Mouse (Mus musculus): ENCODE data around the gene Bsg. TPM values are rescaled to one million over a fixed set of nuclear protein-coding genes. Genes with fewer than 3 reads are reported as not detected.
"Not testable (repeated sequence)": the region's sequence is repeated elsewhere in the genome, so short reads cannot be mapped to it uniquely, and the experiment has no call there.

The Bsg gene
- total RNA-seq, 2 experiments from 2014 or later, result 1,161 to 1,276 TPM

DNA sequence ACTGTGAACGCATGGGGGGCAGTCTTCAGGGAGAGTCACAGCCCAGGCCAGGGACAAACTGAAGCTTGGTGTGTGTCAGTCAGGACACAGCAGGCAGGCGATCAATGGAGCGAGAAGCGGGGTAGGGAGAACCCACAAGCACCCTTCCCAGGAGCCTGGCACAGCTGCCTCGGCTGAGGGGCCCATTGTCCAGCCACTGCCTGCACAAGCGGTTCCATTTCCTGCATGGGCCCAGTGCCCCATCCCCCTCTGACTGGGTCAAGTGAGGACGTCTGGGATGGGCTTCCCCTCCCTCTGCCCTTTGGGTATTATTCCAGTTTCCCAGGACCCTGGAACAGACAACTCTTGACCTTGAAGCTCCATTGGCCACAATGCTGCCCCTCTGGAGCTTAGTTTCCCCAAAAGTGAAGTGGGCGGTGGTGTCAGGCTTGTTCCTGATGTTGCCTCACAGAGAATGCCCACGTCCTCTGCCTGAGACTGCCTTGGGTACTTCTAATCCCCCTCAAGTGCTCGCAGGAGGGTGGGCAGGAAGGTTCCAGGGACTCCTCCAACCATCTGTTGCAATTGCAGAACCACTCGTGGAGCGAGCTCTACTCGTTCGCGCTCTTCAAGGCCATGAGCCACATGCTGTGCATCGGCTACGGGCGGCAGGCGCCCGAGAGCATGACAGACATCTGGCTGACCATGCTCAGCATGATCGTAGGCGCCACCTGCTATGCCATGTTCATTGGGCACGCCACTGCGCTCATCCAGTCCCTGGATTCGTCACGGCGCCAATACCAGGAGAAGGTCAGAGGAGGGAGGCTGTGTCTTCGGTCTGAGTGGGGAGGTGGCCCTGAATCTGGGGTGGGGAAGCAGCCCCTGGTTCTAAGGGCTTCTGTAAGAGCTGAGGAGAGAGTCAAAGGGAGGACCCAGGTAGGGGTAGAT lies 24.3 kb downstream of the Bsg start:
- no peak for DNase-seq
- intact Hi-C loops (cut with DNase I), result no loop called here

DNA sequence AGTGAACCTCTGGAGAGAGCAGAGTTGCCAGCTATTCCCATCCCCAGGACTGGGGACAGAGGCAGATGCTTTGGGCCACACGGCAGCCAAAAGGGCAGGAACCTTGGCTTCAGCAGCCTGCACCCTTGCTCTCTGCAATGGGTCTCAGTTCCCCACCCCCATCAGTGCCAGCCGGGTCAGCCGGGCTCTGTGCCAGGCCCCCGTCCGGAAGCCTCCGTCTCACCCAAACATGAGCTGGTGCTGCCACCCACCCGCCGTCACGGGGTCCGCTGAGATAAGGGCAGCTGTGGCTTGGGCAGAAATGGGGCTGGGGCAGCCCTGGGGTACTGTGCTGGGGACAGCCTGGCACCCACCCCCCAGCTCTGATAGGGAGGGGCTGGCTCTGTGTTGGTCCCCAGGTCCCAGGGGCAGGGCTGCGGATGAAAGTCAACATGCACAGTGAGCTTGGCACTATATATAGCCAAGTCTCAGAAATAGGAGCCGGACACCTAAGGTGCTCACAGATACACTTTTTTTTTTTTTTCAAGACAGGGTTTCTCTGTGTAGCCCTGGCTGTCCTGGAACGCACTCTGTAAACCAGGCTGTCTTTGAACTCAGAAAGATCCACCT lies 25.2 kb downstream of the Bsg start:
- intact Hi-C loops (cut with DNase I), result no loop called here
- peak; percentile 66 to 82 for DNase-seq

DNA sequence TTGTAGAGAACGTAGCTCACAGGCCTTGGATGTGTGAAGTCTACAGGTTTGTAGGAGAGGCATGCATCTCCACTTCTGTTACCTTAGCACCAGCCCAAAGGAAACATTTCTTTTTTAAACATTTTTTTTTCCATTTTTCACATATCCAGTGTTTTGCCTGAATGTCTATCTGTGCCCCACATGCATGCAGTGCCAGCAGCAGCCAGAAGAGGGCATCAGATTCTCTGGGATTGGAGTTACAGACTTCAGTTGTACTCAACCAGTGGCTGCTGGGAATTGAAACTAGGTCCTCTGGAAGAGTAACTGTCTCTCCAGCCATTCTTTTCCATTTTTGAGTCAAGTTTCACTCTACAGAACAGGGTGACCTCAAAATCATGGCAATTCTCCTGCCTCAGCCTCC lies 28.2 kb downstream of the Bsg start:
- DNase-seq, result no peak

DNA sequence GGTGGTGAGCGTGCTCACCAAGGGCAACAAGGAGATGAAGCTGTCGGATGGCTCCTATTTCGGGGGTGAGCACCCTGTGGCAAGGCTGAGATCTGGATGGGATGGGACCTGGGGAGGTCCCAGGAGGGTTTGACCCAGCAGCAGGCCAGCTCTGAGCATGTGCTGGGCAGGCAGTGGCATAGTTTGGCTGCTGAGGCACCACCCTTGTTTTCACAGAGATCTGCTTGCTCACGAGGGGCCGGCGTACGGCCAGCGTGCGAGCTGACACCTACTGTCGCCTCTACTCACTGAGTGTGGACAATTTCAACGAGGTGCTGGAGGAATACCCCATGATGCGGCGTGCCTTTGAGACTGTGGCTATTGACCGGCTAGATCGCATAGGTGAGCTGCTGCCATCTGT lies 29.6 kb downstream of the Bsg start:
- intact Hi-C loops (cut with DNase I), result no loop called here
- DNase-seq, result no peak

More for the DNA sequence above, 28.2 kb downstream of the Bsg start:
- intact Hi-C loops (cut with DNase I), result no loop called here

DNA sequence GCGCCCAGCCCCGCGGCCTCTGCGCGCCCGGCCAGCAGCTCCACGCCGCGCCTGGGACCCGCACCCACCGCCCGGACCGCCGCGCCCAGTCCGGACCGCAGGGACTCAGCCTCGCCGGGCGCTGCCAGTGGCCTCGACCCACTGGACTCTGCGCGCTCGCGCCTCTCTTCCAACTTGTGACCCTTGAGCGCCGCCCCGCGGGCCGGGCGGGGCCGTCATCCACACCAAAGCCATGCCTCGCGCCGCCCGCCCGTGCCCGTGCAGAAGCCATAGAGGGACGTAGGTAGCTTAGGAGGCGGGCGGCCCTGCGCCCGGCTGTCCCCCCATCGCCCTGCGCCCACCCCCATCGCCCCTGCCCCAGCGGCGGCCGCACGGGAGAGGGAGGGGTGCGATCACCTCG lies 31.1 kb downstream of the Bsg start:
- DNase-seq, result no peak
- intact Hi-C loops (cut with DNase I), result no loop called here

DNA sequence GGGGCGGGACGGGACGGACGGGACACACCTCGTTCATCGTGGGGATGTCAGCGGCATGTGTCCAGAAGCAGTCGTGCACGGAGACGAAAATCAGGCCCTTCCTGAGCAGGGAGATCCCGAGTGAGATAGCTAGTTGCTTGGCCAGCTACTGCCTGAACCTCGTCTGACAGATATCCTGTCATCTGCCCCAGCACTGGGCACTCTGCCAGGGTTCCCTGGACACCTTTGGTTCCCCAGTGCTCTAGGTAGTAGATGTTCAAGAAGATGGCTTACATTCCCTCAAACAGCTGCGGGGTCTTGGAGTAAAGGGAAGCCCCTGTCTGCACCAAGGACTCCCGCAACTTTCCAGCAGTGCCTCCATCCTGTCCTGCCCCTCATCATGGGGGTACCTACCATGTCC lies 32.4 kb downstream of the Bsg start:
- intact Hi-C loops (cut with DNase I), result no loop called here
- no peak for DNase-seq

DNA sequence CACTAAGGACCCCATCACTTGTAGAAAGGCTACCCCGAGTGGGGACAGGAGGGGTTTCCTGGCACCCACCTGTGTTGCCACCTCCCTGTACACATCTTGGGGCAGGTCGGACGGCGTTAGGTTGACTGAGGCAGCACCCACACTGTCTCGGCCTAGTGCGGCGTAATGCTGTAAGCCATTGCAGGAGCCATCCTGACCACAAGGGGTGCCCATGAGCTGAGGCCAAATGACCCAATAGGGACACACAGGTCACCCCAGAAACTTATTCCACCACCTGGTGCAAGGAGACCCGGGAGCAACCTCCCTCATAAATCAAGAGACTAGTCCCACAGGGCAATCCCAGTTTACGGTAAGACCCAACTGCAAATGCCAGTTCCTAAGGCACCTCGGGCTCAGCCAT lies 34.0 kb downstream of the Bsg start:
- DNase-seq, result no peak
- intact Hi-C loops (cut with DNase I), result no loop called here

DNA sequence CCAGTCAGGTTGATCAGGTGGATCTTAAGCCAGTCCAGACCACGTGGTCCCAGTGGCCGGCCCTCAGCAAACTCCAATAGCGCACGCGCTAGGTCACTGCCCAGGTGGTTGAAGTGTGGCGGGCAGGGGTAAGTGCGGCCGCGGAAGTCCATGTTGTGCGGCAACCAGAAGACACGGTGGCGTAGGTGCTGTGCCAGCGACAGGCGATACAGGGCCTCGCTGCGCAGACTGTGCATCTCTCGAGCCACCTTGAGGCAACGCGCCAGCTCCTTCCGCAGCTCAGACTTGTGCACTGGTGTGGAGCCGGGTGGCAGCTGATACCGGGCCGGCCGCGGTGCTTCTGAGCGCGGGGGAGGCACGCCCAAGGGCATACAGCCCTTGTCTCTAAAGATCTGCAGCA lies 34.9 kb downstream of the Bsg start:
- intact Hi-C loops (cut with DNase I), result no loop called here
- DNase-seq, result no peak

DNA sequence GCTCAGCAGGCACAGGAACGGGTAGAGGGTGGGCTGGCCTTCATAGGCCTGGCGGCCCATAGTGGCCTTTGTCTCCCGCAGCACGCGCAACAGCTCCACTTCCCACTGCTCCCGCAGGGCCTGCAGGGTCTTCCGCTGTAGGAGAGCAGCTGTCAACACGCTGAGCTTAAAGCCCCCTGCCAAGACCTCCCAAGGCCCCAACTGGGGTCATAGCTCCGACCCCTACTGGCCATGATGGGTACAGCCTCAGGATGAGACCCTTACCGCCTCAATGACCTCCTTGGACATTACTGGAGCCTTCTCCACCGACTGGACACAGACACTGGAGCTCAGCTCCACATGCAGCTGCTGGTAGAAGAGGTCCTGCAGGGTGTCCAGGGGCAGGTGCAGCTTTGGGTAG lies 36.6 kb downstream of the Bsg start:
- DNase-seq, result no peak
- intact Hi-C loops (cut with DNase I), result no loop called here

DNA sequence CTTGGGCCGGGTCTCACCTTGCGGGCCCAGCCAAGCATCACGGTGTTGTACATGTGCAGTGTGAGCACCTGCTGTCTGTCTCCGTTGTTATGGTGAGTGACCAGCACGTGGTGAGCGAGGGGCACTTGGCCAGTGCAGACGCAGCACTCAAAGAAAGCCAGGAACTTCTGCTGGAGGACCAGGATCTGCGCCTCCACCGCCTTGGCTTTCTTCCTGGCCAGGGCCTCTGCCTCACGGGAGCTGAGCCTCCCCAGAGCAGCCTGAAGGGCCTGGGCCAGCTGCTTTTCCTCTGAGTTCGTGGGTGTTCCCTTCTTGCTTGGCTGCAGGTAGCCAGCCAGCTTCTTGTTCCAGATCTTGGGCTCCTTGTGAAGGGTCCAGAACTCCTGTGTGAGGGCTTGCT lies 38.9 kb downstream of the Bsg start:
- intact Hi-C loops (cut with DNase I), result no loop called here
- DNase-seq, result no peak

DNA sequence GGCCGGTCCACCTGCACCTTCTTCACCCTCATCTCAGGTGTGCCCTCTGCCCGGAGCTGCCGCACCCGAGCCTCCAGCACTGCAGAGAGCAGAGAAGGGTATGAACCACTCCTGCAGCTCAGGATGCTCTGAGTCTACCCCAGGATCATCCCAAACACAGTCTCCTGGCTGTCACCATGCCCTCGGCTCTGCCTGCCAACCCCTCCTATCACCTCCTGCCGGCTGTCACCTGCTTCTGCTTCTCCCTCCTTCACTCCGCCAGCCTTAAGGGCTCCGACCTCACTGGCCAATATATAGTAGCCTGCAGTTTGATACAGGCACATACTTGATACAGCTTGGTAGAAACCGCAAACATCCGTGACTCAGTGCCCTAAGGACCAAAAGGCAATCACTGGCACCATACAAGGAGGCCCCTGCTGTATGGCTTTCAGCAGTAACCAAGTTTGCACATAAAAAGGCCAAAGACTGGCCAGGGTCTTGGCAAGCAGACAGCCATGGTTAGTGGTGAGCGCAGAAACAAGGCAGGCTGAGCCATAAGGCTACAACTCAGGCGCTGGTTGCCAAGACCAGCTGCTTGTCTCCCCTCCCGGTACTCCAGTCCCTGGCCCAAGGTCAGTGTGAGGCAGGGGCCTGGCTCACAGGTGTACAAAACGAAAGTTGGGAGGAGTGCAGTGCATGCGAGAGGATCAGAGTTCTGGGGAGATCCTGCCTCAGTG lies 39.5 kb downstream of the Bsg start:
- intact Hi-C loops (cut with DNase I), result no loop called here
- DNase-seq, result no peak

DNA sequence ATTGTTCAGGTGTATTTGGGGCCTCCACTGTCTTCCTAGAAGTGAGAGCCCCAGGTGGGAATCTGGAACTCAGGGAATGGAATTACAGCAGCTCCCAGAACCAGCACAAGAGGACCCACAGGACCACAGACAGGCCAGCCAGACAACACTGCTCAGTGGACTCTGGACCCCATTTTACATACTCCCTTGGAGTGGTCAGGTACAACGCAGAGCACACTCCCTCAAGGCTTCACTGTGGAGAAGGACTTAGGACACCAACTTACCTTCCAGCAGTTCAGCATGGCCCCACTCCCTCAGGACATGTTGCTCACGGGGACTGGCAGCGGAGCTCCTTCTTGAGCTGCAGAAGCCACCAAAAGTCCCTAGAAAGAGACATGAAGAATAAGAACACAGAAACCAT lies 41.1 kb downstream of the Bsg start:
- DNase-seq, result no peak
- intact Hi-C loops (cut with DNase I), result no loop called here

DNA sequence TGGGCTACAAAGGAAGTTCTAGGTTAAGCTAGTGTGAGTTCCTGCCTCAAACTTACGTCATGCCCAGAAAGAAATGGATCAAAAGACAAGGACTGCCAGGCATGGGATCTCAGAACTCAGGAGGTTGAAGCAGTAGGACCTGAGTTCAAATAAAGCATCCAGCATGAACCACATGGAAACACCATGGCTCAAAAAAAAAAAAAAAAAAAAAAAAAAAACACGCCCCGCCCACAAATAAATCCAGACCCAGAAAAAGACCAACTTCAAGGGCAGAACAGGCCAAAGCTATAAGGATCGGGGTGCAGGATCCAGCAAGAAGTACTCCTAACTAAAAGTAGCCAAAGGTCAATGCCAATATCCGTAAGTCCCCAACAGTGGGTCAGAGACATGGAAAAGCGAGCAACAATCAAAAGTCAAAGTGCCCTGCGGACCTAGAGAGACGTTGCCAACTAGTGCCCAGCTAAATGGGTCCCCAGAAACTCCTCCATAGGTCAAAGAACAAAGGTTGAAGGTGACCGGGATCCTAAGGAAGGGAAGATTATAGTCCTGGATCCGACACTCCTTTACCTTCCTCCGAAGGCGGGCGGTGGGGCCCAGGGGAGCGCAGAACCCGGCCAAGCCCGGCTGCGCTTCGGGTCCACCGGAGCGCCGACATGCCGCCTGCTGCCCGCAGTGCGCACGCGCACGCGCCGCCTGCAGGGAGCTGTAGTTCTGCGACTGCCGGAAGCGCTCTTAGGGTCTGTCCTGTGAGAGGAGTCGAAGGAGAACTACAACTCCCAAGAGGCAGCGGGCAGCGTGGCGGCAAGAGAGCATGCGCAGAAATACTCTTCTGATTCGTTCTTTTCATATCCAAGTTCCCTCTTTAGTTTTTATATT lies 41.8 kb downstream of the Bsg start, which contains the start of gene Polrmt:
Gene Polrmt (minus strand): TSS at position 684 of the 876 bp plus-strand sequence.
- intact Hi-C loops (cut with DNase I), result no loop called here
- DNase-seq, result peak; percentile 96 to 97

DNA sequence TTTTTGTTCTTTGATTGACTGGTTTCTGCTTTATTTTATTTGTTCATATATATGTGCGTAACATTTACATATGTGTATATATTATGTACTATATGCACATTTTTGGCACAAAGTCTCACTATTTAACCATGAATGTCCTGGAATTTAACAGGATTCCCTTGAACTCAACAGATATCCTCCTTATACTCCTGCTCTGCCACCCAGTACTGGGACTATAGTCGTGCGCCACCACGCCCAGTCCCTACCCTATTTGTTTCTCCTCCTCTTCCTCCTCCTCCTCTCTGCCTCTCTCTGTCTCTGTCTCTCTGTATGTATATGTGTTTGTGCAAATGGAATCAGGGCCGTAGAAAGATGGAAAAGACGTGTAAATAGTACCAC lies 42.5 kb downstream of the Bsg start:
- intact Hi-C loops (cut with DNase I), result no loop called here

DNA sequence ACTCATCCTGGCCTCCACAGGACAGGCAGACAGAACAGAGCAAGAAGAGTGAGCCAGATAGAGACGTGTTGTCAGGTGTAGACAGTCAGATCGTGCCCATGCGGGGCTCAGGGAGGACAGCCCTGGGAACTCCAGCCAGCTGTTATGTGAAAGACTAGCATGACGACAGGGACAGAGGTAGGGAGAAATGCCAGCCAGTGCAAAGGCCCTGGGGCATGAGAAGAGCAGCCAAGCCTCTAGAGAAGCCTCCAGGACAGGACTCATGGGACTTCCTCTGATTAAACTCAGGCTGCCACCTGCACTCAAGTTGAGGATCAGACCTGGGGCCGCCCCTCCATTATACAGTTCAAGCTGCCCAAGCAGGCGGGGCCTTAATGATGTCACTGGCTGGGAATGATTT lies 44.2 kb downstream of the Bsg start:
- intact Hi-C loops (cut with DNase I), result no loop called here
- no peak for DNase-seq

More for the DNA sequence above, 42.5 kb downstream of the Bsg start:
- no peak for DNase-seq

DNA sequence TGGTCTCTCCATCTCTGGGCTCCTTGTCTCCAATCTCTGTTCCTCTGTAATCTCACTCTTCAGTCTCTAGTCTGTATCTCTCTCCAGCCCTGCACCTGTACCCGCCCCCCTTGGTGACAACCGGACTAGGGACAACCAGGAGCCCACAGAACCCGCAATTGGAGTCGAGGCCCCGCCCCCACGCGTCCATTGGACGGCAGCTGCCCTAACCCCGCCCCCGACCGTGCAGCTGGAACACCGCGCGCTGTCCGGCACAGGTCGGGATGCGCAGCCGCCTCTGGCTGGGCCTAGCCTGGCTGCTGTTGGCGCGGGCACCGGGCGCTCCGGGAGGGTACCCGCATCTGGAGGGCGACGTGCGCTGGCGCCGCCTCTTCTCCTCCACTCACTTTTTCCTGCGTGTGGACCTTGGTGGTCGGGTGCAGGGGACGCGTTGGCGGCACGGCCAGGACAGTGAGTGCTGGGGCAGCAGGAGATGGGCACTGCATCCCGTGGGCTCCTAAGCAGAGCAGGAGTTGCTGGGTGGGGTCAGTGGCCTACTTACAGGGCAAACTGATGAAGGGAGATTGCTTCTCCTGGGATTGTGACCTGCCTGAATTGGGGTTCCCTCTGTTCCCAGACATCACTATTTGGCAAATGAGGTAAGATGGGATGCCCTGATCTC lies 50.7 kb downstream of the Bsg start, which contains the start of gene Fgf22:
Gene Fgf22 (plus strand): TSS at position 221 of the 661 bp plus-strand sequence.
- DNase-seq, result peak; percentile 57 to 66
- intact Hi-C loops (cut with DNase I), result no loop called here

DNA sequence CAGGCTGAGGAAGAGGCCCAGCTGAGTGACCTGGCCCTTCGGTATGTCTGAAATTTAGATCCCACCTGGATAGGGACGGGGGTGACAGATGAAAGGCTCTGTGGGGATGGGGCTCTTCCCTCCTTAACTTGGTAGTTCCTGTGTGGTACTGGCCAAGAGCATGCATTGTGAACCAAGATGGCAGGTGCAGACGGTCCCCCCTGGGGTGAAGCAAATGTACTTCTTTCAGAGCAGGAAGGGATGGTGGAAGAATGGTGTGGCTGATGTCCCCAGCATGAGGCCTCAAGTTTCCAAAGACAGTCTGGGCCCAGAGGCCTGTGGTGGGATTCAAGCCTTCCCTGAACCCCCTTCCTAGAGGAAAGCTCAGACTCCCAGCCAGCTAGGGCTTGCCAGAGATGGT lies 51.6 kb downstream of the Bsg start:
- intact Hi-C loops (cut with DNase I), result no loop called here
- no peak for DNase-seq

DNA sequence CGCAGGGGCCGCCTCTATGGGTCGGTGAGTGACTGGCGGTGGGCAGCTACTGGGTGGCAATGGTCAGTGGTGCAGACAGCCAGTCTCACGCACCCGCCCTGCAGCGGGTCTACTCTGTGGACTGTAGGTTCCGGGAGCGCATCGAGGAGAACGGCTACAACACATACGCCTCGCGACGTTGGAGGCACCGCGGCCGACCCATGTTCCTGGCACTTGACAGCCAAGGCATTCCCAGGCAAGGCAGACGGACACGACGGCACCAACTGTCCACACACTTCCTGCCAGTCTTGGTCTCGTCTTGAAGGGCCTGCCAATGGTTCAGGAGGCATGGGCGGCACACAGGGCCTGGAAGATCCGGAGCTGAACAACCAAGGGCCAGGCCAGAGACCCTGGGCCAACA lies 52.4 kb downstream of the Bsg start:
- intact Hi-C loops (cut with DNase I), result no loop called here
- no peak for DNase-seq

DNA sequence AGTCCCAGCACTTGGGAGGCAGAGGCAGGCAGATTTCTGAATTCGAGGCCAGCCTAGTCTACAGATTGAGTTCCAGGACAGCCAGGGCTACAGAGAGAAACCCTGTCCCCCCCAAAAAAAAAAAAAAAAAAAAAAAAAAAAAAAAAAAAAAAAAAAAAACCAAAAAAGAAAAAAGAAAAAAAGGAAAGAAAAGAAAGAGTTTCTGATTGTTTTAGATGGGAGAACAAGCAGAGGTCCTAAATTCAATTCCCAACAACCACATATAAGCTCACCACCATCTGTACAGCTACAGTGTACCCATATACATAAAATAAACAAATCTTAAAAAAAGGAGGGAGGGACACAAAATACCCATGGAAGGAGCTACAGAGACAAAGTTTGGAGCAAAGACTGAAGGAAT lies 55.4 kb downstream of the Bsg start:
- DNase-seq; intact Hi-C loops (cut with DNase I): not testable (repeated sequence)

DNA sequence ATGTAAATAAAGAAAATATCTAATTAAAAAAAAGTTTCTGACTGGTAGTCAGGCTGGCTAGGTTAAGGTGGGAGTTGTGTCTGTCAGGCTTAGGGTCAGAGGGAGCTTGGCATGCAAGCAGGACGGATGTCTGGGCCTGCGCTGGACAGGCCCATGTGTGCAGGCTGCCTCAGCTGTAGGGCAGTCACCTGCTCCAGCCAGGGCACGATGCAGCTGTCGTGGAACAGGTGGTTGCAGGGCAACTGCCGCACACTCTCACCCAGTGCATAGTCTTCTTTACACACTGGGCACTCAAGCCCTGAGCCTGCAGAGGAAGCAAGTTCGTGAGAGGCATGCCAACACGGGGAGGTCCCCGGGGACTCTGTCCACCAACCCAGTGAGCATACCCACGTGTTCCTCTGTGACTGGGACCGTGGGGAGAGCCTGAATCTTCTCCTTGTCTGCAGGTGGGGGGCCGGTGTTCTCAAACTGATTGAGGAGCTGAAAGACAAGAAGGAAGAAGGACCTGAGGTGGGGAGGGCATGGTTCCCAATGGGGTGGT lies 56.4 kb downstream of the Bsg start:
- intact Hi-C loops (cut with DNase I), result no loop called here
- DNase-seq, result no peak
